Mouse (Mus musculus): ENCODE measurements at regions not wholly inside any gene's neighbourhood (a gene's known extent, or its start where the extent isn't known, plus 50 kb on each side); places are given as distances from the start of the nearest gene placed in this dataset.

GRCm38 (mm10) chr8:115441323-115441722 is 266.3 kb downstream of the Maf start:
- 61% methylated on average over 6 of the region's 6 CpGs for WGBS
- H3K4me3 ChIP-seq (ENCODE audit: insufficient read depth, low read depth, low read length) = no peak overlapping the region
- TF ChIP-seq POLR2A (IDR thresholded peaks at IDR 0.05; ENCODE audit: insufficient read depth, low read depth, low read length) (no peak), CTCF (IDR thresholded peaks at IDR 0.05; ENCODE audit: insufficient read depth, low read depth, low read length) (no peak)
- H3K27ac ChIP-seq (ENCODE audit: insufficient read depth, low read depth, low read length) = no peak overlapping the region
- peaks cover 4% of the 10 kb centered on the region; the same call in 1 of the 2 replicates for H3K4me1 ChIP-seq (ENCODE audit: control insufficient read depth, insufficient read depth, low read length)

- Histone ChIP-seq H3K27ac (ENCODE audit: insufficient read depth, low read depth, low read length) (no peak overlapping the region), H3K4me3 (ENCODE audit: insufficient read depth, low read depth, low read length) (no peak overlapping the region), H3K4me1 (ENCODE audit: control insufficient read depth, insufficient read depth, low read length) (peaks cover 4% of the 10 kb centered on the region; the same call in 1 of the 2 replicates)
- WGBS = 45% methylated on average over 3 of the region's 3 CpGs
- TF ChIP-seq CTCF (IDR thresholded peaks at IDR 0.05; ENCODE audit: insufficient read depth, low read depth, low read length) (no peak), POLR2A (IDR thresholded peaks at IDR 0.05; ENCODE audit: insufficient read depth, low read depth, low read length) (no peak)
Measured at GRCm38 (mm10) chr8:115440151-115440550, 267.4 kb downstream of the Maf start.

GRCm38 (mm10) chr8:115439512-115439911 is 268.1 kb downstream of the Maf start:
- H3K4me1 ChIP-seq (ENCODE audit: control insufficient read depth, insufficient read depth, low read length) = peaks cover 4% of the 10 kb centered on the region; the same call in 1 of the 2 replicates
- TF ChIP-seq CTCF (IDR thresholded peaks at IDR 0.05; ENCODE audit: insufficient read depth, low read depth, low read length) (no peak), POLR2A (IDR thresholded peaks at IDR 0.05; ENCODE audit: insufficient read depth, low read depth, low read length) (no peak)
- no peak overlapping the region for H3K4me3 ChIP-seq (ENCODE audit: insufficient read depth, low read depth, low read length)
- no peak overlapping the region for H3K27ac ChIP-seq (ENCODE audit: insufficient read depth, low read depth, low read length)
- WGBS = 40% methylated on average over 5 of the region's 5 CpGs

- 91% methylated on average over 9 of the region's 9 CpGs for WGBS
- Histone ChIP-seq H3K27ac (ENCODE audit: insufficient read depth, low read depth, low read length) (no peak overlapping the region), H3K4me3 (ENCODE audit: insufficient read depth, low read depth, low read length) (no peak overlapping the region), H3K4me1 (ENCODE audit: control insufficient read depth, insufficient read depth, low read length) (peaks cover 4% of the 10 kb centered on the region; the same call in 1 of the 2 replicates)
- TF ChIP-seq POLR2A (IDR thresholded peaks at IDR 0.05; ENCODE audit: insufficient read depth, low read depth, low read length) = no peak
- TF ChIP-seq CTCF (IDR thresholded peaks at IDR 0.05; ENCODE audit: insufficient read depth, low read depth, low read length) = no peak
Measured at GRCm38 (mm10) chr8:115437956-115438355, 269.6 kb downstream of the Maf start.

- TF ChIP-seq POLR2A (IDR thresholded peaks at IDR 0.05; ENCODE audit: insufficient read depth, low read depth, low read length) (no peak), CTCF (IDR thresholded peaks at IDR 0.05; ENCODE audit: insufficient read depth, low read depth, low read length) (no peak)
- H3K4me3 ChIP-seq (ENCODE audit: insufficient read depth, low read depth, low read length) = no peak overlapping the region
- peaks cover 4% of the 10 kb centered on the region; the same call in 1 of the 2 replicates for H3K4me1 ChIP-seq (ENCODE audit: control insufficient read depth, insufficient read depth, low read length)
- WGBS = 96% methylated on average over 4 of the region's 4 CpGs
- no peak overlapping the region for H3K27ac ChIP-seq (ENCODE audit: insufficient read depth, low read depth, low read length)
Measured at GRCm38 (mm10) chr8:115436356-115436721, 271.3 kb downstream of the Maf start.

- 95% methylated on average over 5 of the region's 5 CpGs for WGBS
Measured at GRCm38 (mm10) chr8:115435720-115436355, 271.8 kb downstream of the Maf start.

GRCm38 (mm10) chr8:115432396-115433040 is 275.1 kb downstream of the Maf start:
- 59% methylated on average over 5 of the region's 5 CpGs for whole genome bisulfite sequencing
- no peak overlapping the region for H3K4me3 ChIP-seq (ENCODE audit: insufficient read depth, low read depth, low read length)
- no peaks in the 10 kb centered on the region for H3K4me1 ChIP-seq (ENCODE audit: control insufficient read depth, insufficient read depth, low read length)
- no peak for TF ChIP-seq POLR2A (IDR thresholded peaks at IDR 0.05; ENCODE audit: insufficient read depth, low read depth, low read length)
- no peak for TF ChIP-seq CTCF (IDR thresholded peaks at IDR 0.05; ENCODE audit: insufficient read depth, low read depth, low read length)
- no peak overlapping the region for H3K27ac ChIP-seq (ENCODE audit: insufficient read depth, low read depth, low read length)

More at GRCm38 (mm10) chr8:115435720-115436355, 271.8 kb downstream of the Maf start:
- TF ChIP-seq CTCF (IDR thresholded peaks at IDR 0.05; ENCODE audit: insufficient read depth, low read depth, low read length) (no peak), POLR2A (IDR thresholded peaks at IDR 0.05; ENCODE audit: insufficient read depth, low read depth, low read length) (no peak)
- Histone ChIP-seq H3K4me3 (ENCODE audit: insufficient read depth, low read depth, low read length) (no peak overlapping the region), H3K4me1 (ENCODE audit: control insufficient read depth, insufficient read depth, low read length) (peaks cover 4% of the 10 kb centered on the region; the same call in 1 of the 2 replicates), H3K27ac (ENCODE audit: insufficient read depth, low read depth, low read length) (no peak overlapping the region)

GRCm38 (mm10) chr8:115430793-115431192 is 276.8 kb downstream of the Maf start:
- TF ChIP-seq POLR2A (IDR thresholded peaks at IDR 0.05; ENCODE audit: insufficient read depth, low read depth, low read length) (no peak), CTCF (IDR thresholded peaks at IDR 0.05; ENCODE audit: insufficient read depth, low read depth, low read length) (no peak)
- H3K27ac ChIP-seq (ENCODE audit: insufficient read depth, low read depth, low read length) = no peak overlapping the region
- WGBS = 74% methylated on average over 3 of the region's 3 CpGs
- no peaks in the 10 kb centered on the region for H3K4me1 ChIP-seq (ENCODE audit: control insufficient read depth, insufficient read depth, low read length)
- H3K4me3 ChIP-seq (ENCODE audit: insufficient read depth, low read depth, low read length) = no peak overlapping the region

DNA sequence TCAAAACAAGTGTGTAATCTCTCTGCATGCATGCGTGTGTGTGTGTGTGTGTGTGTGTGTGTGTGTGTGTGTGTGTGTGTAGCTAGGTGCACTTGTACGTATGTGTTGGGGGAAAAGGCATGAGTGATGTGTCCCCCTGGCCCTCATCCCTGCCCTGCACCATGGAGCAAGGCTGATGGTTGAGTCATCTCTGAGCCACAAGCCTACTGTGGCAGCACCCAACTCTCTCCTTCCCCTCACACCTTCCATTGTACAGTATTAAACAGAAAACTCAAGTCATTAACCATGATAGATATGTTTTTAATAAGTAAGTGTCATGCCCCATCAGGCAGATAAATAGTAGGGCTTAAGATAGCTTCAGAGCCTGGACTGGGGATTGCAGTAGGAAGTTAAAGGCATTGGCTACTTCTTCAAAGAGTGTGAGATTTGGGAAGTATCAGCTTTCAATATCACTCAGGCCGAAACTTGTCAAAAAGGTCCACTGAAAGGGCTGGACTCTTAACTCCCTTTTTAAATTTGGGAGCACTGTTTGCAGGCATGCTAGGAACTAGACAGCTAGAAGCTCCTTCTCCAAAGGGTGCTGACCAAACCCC is 278.2 kb downstream of the Maf start:
- Histone ChIP-seq H3K4me3 (ENCODE audit: insufficient read depth, low read depth, low read length) (no peak overlapping the region), H3K27ac (ENCODE audit: insufficient read depth, low read depth, low read length) (no peak overlapping the region), H3K4me1 (ENCODE audit: control insufficient read depth, insufficient read depth, low read length) (no peaks in the 10 kb centered on the region)
- no peak for TF ChIP-seq POLR2A (IDR thresholded peaks at IDR 0.05; ENCODE audit: insufficient read depth, low read depth, low read length)
- TF ChIP-seq CTCF (IDR thresholded peaks at IDR 0.05; ENCODE audit: insufficient read depth, low read depth, low read length) = no peak
- 94% methylated on average over 3 of the region's 3 CpGs for WGBS
